Mouse (Mus musculus) layer of hippocampus, postnatal 14 days (tissue): ENCODE results near the gene Atxn2. TPM values are rescaled to one million over a fixed set of nuclear protein-coding genes. Genes with fewer than 3 reads are reported as not detected.

Experiments
- DNase-seq, 2 experiments: peaks; one replicate each; pipeline ENCODE4 v3.0.0; 2021 to 2022; ENCODE audit warnings: low spot score in 2 of 2, mixed read lengths in 1 of 2
- total RNA-seq, 2 experiments: library from RNA; stranded (reverse); gene quantifications; 2 replicates each; pipeline ENCODE4 v1.2.3; 2021

Atxn2 gene
- total RNA-seq, 2 experiments from 2014 or later: 220 to 237 TPM

DNA sequence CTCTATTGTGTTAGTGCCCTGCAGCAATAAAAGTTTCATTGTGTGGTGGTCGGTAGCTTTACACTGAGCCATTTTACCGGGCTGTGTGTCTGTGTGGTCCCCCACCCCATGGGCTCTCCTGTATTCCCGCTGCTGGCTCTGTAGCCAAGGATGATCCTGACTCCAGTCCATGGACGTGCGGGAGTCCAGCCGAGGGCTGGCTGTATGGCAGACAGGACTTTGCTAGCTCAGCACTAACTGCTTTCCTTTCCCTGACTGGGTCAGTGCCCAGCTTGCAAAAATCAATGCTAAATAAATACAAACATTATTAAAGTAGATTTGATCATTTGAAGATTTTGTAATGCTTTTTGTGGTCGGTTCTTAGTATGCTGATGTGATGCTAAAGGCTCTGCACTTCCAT, 50.3 kb downstream of the Atxn2 start:
- DNase-seq: no peak

DNA sequence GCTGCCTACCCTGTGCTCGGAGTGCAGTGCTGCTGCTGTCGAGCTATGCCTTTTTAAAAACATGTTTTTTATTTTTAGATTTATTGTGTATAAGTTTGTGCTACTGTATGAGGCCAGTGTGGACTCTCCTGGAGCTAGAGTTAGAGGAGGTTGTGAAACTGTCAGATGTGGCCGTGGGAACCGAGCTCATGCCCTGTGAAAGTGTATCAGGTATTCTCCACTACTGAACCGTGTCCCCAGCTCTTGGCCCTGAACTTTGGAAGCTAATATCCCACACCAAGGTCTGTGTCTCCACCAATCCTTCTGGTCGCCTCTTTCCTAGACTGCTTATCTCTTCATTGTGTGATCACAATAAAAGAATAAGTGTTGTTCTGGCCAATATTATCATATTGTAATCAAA, 51.8 kb downstream of the Atxn2 start:
- DNase-seq: no peak

DNA sequence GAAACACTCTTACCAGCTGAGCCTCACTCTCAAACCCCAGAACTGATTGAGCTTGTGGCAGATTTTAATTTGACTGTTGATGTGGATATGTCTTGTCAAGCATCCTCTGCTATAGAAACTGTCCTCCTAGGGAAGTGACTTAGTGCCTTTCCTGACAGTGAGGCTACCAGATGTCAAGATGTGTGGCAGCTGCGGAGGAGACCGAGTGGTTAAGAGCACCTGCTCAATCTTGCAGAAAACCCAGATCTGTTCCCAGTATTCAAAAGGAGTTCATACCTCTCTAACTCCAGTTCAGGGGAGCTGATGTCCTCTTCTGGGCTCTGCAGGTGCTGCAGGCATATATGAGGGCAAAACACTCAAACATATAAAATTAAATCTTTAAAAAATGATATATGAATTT, 53.9 kb downstream of the Atxn2 start:
- no peak for DNase-seq

DNA sequence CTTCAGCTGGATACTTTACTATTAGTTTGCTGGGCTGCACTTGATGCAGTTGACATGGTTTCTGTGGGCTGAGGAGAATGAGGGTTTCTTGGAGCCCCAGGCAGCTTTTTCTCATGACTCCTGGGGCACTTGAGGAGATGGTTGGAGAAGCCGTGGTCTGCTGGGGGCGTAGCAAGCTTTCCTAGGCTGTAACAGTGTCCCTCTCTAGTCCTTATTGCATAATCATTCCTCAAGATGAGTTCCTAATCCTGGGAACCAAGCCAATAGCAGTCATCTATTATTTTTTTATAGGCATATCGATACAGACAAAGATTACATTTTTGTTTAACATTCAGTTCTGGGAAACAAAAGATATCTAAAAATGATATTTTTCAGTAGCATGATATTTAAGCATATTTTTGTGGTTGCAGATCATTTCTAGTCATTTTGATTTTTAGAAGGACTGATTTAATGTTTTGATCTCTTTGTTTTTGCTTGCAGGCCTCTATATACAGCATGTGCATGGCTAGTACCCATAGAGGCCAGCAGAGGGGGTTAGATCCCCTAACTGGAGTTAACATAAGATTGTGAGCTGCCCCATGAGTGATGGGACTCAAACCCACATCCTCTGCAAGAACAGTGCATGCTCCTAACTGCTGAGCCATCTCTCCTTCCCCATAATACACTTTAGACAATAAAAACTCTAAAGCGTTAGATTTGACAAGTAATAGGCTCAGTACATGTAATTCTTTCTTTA, 55.1 kb downstream of the Atxn2 start:
- no peak for DNase-seq

DNA sequence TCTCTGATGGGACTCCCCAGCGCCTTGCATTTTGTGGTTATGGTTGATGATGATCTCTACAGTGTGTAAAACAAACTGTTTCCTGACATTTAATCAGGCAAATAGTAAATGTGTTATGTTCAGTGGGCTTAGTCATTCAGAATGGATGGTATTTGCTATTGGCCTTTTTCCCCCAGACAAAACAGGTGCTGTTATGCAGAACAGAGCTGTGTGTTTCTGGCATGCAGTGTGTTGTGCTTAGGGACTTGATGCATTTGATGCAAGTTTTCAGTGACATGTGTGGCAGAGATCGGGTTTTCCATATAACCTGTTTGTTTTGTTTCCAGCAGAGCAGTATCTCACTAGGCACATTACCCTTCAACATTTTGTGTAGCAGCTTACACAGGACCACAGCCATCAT, 56.4 kb downstream of the Atxn2 start:
- peak in 1 of 2 experiments; percentile 49 for DNase-seq

DNA sequence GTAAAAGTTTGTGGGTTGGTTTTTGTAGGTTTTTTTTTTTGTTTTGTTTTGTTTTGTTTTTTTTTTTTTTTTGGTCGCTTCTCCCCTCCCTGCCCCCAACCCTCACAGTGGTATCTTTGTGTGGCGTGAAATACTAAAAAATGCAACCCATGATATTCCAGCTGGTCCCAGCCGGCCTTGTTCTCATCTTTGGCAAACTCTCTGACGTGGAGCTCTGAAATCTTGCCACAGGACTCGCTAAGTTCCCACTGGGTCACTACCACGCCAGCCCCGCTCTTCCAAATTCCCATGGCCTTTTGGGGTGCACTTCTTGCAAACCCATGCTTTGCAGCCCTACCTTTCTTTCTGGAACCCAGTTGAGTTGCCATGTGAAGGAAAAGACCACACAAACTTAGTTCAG, 58.7 kb downstream of the Atxn2 start:
- DNase-seq: no peak

DNA sequence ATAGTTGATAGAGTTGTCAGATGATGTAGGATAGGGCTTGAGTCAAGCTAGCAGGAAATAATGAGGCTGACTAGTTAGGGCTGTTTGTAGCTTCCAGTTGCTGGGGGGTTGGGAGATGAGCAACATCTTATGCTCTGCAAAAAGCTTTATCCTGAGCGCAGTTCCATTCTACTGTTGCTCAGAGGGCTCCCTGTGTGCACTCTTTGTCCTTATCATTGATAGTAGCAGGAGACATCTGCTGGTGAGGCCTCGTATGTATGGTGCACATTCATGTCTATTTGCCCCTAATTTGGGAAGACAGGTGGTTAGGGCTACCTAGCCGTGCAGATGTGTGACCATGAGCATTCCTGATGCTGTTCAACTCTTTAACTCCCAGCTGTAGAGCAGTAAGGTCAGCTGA, 60.5 kb downstream of the Atxn2 start:
- no peak for DNase-seq

DNA sequence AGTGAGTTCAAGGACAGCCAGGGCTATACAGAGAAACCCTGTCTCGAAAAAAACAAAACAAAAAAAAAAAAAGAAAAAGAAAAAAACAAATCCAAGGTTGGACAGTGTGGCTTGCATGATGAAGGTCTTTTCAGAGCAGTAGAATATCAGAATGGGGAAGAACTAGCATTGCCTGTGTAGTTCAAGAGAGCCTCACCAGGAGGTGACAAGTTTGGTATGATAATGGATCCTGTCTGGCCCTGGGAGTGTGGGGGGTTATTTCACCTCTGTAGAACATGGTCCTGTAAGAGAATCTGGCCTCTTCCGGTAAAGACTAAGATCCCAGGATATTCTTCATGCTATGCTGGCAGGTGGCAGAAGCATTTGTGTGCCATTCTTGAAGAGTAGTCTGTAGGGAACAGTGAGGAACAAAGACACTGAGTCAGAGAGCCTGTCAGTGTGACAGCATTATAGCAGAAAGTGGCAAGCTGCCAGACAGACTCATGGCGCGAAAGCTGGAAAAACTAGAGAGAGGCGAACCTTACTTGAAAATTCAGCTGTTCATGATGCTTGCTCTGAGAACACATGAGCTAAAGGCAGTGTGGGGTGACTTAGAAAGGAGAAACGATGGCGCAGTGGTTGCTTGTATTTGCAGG, 67.5 kb downstream of the Atxn2 start:
- DNase-seq: peak; percentile 47 to 76

DNA sequence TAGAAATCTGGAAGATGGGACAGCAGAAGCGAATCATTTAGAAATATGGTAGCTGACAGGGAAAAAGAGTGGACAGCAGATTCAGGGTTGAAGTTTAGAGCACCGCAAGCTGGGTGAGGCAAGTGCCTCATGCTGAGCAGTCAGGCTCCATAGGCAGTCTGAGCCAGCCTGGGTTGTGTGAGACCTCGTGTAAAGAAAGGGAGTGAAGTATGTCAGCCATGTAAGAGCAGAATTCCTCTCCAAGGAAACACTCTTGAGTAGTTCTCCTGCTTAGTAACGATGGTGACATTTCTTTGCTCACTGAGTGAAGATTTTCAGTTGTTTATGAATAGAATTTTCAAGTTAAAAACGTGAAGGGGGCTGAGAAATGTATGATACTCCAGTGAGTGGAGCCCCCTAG, 69.0 kb downstream of the Atxn2 start:
- no peak for DNase-seq

DNA sequence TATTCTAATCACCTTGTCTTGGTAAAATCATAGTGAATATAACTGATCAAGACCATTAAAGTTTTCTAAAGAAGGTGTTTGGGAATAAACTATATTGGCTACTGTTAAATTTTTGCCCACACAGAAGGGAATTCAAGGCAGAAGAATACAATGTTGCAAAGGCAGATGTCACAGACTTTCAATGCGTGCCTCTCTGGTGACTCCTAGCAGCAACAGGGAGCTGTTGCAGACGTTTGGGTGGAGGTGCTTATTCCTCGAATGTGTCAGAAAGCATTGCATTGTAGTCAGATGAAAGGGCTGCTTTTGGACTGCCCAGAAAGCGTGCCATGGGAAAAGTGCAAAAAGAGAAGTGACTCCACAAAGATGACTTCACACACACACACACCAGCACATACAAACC, 71.3 kb downstream of the Atxn2 start:
- DNase-seq: no peak

DNA sequence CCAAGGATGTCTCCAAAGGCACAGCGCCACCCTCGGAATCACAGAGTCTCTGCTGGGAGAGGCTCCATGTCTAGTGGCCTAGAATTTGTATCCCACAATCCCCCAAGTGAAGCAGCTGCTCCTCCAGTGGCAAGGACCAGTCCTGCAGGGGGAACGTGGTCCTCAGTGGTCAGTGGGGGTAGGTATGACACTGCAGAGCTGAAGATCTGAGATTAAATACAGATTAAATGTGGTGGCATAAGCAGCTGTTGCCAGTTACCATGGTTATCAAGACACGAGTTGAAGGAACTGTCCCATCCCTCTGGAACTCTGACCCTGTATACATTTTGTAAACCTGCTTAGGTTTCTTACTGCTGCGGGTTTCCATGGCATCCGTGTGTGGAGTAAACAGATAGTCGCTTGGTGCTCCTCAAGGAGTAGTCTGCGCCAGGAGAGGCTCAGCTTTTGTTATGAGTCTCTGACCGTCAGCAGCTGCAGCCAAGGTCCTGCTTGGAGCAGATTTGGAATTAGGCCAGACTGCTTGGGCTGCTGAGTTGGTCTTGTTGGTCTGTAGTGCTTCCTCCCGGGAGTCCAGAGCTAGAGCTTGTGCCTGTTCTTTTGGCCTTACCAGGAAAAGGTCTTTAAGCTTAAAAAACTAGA, 72.8 kb downstream of the Atxn2 start:
- no peak for DNase-seq

DNA sequence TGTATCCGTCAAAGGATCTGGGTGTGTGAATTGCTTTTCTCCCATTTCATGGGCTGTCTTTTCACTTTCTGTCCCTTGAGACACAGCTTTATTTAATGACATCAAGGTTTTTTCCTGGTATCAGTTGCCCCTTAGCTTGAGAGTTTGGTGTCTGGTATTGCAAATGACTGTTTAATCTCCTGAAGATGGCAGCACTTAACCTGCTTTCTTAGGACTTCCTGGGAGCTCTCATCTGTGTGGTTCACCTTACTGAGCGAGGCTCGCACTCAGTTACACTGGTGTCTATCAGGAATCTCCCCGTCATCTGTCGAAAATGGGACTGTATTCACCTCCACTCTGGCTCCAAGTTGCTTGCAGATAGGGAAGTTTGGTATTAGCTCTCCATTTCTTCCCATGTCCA, 79.9 kb downstream of the Atxn2 start:
- DNase-seq: no peak

DNA sequence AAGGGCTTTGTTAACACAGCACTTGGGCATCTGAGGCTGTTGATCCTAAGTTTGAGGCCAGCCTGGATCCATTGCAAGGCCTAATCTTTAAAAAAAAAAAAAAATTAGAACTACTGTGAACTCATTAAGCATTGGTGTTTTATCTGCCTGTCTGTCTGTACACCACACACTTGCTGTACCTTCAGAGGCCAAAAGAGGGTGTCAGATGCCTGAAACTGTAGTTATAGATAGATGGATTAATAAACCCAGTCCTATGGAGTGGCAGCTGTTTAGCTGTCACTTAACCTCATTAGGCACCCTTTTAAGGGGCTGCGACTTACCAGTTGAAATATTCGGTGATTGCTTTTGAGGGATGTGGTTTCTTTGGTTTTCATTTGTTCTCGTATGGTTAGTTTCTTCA, 84.7 kb downstream of the Atxn2 start:
- DNase-seq: no peak

DNA sequence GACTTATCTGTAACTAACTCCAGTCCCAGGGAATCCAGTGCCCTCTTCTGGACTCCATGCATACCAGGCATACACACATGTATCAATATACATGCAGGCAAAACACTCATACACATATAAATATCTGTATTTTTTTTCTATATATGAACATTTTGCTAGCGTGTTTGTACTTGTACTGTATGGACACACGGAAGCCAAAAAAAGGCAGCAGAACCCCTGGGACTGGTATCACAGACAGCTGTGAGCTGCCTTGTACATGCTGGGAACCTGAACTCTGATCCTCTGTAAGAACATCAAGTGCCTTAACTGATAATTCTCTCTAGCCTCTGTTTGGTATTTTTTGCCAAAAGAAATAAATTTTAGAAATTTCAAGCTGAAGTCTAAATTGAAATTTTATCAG, 87.3 kb downstream of the Atxn2 start:
- DNase-seq: no peak

DNA sequence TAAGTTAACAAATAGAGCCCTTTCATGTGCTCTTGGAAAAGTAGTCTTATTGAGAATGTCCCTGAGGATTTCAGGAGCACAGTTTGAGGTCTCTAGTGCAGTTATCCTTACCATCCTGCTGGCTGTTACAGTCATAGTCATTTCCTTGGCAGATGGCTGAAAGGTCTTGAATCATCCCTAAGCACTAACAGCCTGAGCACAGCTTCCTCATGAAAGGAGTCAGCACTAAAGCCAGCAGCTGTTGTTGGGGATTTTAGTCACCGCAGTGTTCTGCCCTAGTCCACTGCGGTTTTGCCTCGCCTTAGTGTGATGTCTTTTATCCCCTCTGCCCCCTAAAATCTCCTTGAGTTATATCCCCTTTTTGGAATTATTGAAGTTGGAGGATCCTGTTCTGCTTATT, 96.0 kb downstream of the Atxn2 start:
- no peak for DNase-seq

DNA sequence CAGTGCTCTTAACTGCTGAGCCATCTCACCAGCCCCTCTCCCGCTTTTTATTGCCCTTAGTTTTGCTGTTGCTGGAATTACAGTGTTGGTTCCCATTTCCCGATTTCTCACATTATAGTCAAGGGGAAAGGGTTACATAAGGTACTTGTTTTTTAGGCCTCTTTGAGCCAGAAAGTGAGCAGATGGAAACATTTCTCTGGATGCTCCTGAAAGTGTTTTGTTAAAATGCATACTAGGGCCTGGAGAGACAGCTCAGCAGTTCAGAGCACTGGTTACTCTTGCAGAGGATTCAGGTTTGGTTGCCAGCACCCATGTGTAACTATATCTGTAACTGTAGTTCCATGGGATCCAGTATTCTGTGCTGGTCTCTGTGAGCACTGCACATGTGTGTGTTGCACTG, 97.1 kb downstream of the Atxn2 start:
- DNase-seq: no peak

DNA sequence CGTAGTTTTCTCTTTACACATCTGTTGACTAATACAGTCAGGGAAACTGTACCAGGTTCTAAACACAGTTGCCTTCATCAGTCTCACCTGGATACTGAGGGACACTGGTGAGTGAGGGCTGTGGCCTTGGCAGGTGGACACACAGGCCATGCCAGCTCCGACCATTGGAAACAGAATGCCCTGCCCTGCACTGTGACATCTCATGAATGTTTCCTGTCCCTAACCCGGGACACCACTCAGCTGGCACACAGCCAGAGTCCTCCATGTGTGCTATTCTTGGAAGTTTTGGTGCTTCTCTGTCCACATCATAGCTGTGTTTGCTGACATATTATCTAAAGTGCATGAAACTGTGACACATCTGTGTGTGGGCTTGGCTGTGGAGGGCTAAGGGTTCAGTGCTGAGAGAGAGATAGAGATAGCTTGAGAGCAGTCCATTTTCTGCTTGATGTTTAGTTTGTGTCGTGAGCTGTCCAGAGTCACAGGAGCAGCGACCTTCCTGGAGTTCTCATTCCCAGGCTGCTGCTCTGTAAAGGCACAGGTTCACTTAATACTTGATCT, 98.6 kb downstream of the Atxn2 start:
- no peak for DNase-seq

DNA sequence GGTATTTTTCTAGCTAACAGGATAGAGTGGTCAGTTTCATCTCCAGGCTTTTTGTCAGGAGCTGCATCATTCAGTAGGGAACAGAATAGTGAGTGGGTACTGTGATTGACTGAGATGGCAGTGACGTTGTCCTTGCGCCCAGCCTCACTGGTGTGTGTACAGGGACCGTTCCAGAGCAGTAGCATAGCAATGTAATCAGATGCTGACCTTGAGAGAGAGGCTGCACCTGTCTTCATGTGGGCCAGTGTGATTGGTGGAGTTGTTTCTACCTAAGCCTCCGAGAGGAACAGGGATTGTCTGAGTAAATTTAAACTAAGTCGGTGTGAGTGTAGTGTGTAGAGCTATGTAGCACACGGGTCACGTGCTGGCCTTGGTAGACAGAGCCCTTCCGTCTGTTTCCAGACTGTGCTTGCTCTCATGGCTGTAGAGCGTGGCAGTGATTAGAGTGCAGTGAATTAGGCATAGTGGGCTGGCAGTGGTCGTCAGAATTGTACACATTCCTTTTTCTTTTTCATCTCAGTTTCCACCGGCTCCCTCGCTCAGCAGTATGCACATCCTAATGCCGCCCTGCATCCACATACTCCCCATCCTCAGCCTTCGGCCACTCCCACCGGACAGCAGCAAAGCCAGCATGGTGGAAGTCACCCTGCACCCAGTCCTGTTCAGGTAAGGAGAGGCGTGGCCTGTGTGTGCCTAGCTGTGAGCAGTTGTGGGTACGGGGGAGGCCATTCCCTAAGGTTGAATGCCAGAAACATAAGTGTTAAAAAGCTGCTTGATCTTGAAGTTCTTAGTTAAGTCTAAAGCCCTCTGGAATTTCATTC, 99.4 kb downstream of the Atxn2 start:
- DNase-seq: no peak

DNA sequence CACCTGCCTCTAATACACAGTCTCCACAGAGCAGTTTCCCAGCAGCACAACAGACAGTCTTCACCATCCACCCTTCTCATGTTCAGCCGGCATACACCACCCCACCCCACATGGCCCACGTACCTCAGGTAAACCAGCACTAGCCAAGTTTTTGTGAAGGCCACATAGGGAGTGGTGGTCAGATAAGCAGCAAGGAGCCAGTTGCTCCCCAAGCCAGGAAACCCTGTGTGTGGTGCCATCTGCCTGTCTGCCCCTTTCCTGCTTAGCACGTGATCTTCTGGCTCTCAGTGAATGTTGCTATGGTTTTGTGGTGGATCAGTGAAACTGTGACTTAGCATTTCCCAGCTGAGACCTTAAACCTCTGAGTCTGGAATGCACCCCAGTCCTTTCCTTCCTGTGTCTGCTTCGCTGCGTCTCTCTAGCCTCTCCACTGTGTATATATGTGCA, 100.4 kb downstream of the Atxn2 start:
- DNase-seq: no peak

DNA sequence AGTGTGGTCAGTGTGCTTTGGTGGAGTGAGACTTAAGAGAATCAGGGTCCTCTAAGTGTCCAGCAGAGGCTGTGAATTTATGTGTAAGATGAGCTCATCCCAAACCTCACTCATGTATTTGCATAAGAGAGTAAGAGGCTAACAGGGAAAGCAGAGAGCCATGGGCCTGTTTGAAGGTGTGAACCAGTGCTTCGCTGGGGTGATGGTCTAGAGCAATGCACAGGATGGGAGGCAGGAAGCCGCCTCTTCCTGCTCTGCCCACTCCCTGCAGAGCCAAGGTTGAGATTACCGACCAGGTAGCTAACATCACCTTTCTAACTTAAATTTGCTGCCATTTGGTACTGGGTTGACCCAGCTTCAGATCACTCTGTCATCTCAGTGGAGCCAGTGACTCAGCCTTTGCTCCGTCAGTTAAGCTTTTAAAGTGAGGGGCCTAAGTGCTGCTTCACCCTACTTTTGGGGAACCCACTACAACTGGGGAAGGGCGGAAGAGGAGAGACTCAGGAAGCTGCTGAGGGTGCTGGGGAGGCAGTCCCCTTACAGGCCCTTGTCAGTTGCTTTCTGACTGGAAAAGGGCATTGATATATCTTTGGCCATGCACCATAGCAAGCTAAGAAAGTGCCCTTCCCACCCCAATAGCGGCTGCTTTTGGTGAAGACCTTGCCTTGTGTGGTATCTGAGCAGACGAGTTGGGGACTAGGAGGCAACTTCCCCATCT, 101.5 kb downstream of the Atxn2 start:
- DNase-seq: no peak

DNA sequence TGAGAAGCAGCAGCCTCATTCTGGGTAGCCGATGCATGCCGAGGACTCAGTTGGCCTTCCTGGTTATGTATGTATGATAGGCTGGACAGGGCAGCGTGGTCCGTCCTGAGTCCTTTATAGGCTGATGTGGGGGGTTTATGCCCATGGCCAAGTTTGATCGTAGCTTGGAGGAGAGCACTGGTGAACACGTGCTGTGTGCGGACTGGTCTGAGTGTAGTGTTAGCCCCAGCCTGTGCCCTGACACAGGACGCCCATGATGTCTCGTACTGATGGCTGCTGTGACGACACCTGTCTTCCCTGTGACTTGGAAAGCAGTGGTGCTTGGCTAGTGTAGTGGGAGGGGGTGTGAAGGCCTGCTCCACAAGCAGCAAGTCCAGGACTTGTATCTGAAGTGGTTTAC, 102.6 kb downstream of the Atxn2 start:
- no peak for DNase-seq
